Mouse (Mus musculus) cerebellum, adult 9-11 months (tissue): ENCODE measurements around the gene Cuedc1.

Experiments used
- DNase-seq: peaks from one replicate; pipeline ENCODE4 v3.0.0; 2022

Cuedc1 gene

DNA sequence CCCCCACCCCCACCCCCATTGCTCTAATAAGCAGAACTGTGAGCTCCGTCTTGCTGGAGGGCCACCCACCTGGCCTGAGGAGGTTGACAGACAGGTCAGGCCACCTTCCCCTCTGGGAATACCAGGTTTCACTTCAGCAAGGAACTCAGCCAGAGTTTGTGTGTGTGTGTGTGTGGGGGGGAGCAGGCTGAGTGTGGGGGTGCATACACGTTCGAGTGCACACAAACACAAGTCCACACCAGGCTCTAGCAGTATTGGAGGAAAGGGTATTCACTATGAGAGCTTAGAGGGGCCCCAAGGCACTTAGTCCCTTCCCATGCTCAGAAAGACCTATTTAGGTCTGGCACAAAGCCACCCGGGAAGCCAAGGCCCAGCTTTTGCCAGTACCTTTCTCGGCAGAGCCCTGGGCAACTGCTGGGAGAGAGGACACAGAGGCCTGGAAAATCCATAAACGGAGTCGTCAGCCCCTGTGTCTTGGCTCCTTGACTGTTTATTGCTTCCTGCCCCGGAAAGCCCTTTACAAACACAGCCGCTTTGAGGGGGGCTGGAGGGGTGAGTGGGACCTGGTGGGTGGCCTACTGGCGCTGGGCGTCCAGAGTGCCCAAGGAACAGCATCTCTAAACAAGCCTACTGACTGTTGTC, 50.9 kb downstream of the Cuedc1 start:
- peak; percentile 78 for DNase-seq

- peak; percentile 27 for DNase-seq
Observed at GRCm38 (mm10) chr11:88151379-88152155, 53.7 kb downstream of the Cuedc1 start.

DNA sequence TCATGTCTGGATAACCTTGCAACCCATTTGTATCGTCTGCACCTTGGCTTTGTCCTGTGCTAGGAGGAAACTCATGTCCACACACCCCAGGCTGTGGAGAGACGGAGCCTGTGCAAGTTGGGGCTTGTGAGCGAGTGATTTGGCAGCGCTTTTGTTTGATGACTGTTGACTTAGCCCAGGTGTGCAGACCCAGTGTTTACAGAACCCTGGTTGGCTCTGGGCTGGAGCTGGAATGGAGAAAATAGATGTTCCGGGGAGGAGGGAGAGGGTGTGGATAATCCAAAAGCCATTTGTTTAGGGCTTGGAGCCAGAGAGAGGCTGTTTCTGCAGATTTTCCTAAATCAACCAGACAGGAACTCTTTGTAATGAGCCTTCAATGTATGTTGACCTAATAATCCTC, 56.0 kb downstream of the Cuedc1 start:
- DNase-seq: peak; percentile 23

DNA sequence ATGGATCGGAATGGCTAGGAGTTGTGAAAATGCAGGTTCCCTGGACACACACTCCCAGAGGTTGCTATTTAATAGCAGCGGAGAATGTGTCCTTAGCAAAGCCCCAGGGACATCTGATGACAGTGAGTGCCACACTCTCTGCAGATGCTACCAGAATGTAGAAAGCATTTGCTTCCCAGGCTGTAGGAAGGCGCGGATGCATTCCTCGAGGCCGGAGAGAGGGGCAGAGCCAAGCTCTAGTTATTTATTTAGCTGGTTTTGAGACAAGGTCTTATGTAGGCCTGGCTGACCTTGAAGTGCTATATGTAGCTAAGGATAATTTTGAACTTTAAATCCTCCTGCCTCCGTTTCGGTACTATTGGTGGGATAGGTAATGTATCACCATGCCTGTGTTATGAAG, 56.6 kb downstream of the Cuedc1 start:
- no peak for DNase-seq

- peak; percentile 67 for DNase-seq
Observed at GRCm38 (mm10) chr11:88155451-88155850, 57.6 kb downstream of the Cuedc1 start.

DNA sequence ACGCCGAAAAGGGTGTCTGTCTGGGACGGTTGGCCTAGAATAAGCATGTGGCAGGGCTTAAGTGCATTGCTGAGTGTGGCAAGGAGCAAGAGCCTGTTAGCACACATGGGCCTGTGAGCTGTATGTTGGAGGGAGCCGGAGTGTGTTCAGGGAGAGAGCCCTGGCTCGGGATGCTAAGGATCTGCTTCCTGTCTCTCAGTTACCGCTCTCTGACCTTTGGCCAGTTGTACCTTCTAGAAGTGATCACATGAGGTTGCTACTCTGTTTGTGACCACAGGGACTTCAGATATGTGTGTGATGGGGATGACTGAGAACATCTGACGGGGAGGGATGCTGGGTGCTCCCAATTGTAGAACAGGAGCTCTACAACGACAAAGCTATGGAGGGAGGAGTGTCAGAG, 58.1 kb downstream of the Cuedc1 start:
- DNase-seq: no peak

- peak; percentile 23 for DNase-seq
Observed at GRCm38 (mm10) chr11:88156403-88156802, 58.5 kb downstream of the Cuedc1 start.

GRCm38 (mm10) chr11:88158842-88159246, 61.0 kb downstream of the Cuedc1 start:
- DNase-seq: peak; percentile 81

DNA sequence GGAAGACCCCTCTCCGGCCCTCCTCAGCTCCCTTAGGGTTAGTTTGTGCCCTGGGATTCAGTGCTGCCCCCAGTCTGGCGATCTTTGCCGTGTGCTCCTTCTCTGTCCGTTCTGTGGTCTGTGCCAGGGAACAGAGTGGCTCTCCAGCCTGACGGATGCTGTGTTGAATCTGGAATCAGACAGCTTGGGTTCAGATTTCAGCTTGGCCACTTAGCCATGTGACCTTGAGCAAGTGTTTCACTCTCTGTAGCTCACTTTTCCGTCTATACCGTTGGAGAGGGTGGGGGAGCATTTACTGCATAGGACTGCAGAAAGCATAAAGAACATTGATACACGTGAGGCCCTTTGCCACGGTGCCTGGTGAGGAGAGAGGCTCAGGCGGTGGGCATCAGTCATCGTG, 61.5 kb downstream of the Cuedc1 start:
- peak; percentile 53 for DNase-seq

GRCm38 (mm10) chr11:88160316-88160715, 62.5 kb downstream of the Cuedc1 start:
- peak; percentile 45 for DNase-seq

GRCm38 (mm10) chr11:88161051-88161581, 63.3 kb downstream of the Cuedc1 start:
- peak; percentile 85 for DNase-seq

DNA sequence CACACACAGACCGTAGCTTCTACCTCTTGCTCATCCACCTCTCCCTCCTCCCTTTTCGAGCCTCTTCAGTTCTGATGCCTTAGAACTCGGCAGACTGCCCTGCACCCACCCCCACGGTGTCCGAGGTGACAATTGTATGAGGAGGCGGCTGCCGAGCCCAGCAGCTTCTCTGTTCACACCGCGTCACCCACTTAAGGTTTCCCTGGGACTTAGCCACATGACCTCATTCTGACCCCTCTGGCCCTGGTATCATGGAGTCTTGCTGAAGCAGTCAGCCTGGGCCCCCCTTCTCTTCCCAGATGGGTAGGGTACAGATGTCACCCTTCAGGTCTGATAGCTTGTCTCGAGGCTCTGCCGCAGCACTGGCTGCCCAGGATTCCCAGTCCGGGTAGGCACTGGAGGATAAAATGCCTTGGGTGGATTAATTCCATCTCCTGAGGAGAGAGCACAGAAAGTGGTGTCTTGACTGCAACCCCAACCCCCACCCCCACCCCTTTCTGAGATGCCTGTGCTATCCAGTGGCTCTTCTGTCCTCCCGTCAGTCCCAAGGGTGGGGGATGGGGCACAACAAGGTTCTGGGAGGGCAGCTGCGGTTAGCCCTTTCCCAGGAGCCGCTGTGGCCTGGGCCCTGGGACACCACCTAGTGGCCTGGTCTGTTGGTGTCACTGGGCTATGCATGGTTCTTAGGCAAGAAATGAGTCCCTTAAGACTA, 63.9 kb downstream of the Cuedc1 start:
- peak; percentile 95 for DNase-seq

DNA sequence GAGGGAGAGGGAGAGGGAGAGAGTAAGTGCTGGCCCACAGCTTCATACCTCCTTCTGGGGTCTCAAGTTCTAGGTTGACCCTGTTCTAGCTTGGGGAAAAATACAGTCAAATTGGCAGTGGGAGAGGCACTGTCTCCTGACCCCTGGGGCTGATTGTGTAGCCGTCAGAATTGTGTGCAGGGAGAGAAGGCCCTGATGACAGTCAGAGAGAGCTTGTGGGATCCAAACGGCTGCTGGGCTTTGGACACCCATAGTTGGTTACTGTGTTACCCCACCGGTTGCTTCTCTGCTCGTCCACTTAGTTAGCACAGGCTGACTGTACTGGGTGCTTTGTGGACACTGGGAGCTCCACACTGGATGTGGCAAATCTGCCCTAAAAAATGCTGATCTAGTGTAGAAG, 64.9 kb downstream of the Cuedc1 start:
- peak; percentile 64 for DNase-seq

DNA sequence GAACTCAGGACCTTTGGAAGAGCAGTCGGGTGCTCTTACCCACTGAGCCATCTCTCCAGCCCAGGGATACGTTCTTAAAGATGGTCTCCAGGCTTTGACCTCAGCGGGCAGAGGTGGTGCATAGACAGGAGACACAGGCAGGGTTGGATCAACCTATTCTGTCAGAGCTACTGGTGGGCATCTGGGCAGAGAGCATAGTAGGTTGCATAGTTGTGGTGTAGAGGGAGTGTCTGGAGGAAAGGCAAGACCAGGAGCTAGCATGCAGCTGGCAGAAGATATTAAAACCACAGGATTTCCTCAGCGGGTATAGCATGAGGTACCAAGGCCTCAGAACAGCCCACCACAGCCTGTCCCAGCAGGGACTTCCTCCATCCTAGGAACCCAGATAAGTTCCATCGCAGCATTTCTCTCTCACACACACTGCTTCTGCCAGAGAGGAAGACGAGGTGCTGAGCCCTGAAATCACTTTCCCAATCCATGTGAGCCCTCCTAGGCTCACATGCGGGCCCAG, 66.4 kb downstream of the Cuedc1 start:
- no peak for DNase-seq

- DNase-seq: peak; percentile 71
Observed at GRCm38 (mm10) chr11:88164801-88165377, 67.0 kb downstream of the Cuedc1 start.

DNA sequence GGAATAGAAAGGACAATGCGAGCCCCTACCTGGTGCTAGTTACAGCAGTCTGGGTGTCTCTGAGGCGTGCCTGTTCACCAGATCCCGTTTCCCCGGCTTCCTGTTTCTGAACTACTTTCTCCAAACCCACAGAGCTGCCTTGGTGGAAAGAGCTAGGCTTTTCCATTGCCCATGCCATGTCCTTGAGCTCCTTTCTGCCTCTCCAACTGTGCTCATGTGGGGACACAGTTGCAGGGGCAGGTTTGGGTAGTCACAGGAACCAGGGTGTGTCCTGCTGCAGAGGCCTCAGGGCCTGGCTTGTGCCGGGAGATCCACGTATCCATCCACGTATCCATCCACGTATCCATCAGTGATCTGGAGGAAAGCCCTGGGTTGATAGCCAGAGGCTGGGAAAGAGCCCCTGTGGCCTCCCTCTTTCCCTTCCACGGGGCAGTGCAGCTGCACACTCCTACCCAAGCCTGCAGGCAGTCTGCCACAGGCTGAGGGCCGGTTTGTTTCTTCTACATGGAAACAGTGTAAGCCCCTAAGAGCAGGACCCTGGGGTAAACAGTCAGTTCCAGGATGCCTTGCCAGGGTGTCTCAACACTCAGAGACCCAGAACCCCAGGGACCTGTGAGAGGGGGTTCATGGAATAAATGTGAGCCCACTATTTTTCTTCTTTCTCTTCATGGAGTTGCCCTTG, 68.0 kb downstream of the Cuedc1 start:
- no peak for DNase-seq

DNA sequence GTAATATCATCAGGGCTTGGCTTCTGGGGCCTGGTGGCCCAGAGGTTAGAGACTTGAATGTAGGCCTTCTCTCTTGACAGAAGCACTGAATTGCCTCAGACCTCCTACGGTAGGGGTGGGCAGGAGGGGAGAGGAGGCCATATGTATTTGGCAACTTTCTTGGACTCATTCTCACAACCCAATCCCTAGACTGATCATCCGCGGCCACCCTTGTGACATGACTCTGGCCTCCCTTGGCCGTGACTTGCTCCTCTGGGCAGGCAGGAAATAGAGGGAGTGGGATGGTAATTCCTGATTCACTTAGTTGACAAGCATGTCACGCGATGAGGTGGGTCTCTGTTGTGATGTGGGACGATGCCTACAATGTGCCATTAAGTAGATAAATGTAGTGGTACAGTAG, 68.6 kb downstream of the Cuedc1 start:
- no peak for DNase-seq

DNA sequence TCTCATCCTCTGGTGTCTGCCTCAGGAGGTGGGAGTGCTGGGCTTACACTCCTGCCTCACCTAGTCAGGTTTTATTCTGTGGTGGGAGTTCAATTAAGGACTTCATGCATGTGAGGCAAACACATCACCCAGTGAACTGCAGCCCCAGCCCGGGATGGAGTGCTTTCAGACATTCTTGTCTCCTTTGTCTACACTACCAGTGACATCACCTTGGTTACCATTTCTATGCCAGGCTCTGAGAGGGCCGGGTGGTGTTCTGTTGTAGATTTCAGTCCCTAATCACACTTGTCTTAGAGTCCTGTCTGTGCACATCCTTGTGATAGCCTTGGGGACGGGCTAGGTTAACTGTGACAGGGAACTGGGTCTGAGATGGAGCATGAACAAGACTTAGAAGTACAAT, 70.8 kb downstream of the Cuedc1 start:
- no peak for DNase-seq

DNA sequence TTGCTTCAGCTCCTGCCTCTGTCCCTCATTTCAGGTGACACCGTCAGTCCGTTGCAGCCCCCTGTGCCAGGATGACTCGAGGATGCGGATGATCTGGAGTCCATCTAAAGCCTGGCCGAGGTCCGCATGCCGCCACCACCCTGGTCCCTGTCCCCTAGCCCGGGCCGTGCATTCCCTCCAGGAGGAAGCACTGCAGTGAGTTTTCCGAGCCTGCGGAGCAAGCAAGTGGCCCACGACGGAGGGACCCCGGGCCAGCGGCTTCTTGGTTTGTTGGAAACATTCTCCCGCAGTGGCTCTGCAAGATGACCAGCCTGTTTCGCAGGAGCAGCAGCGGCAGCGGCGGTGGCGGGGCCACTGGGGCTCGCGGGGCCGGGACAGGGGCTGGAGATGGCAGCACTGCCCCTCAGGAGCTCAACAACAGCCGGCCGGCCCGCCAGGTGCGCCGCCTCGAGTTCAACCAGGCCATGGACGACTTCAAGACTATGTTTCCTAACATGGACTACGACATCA, 71.7 kb downstream of the Cuedc1 start:
- no peak for DNase-seq

DNA sequence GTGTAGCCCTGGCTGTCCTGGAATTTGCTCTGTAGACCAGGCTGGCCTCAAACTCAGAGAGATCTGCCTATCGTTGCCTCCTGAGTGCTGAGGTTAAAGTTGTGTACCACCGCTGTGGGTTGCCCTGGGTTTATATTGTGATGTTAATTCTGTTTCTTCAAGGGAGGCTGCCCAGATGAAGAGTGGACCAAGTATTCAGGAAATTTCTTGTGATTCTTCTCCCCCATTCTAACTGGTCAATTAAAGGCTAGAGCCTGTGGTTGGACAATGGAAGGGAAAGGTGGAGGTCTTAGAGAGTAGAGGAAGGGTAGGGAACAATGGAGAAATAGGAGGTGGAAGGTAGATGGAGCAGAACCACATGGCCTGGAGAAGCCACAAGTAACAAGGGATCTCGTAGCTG, 72.7 kb downstream of the Cuedc1 start:
- no peak for DNase-seq

GRCm38 (mm10) chr11:88171876-88172442, 74.1 kb downstream of the Cuedc1 start:
- DNase-seq: peak; percentile 64
